27 mouse cellular contexts compared by ENCODE assay signal in the genomic region with DNA sequence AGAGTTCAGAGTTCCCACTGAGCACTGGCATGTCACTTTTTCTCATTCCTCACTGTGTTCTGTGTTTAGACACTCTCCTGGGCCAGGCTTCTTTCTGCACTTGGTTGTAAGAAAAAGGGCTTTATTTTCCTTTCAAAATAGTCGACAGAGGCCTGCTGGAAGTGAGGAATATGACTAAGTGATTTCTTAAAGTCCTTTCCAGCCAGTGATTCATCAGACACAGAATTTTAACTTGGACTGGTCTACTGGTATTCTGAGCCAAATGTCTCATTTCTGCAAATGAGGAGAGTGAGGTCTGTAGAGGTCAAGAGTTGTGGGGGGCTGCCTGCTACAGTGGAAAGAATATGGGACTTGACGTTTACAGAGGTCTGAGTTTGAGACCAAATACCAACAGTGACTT.
DNase-seq lines count a peak whose midpoint lies in the region; ATAC-seq and TF ChIP-seq lines count a peak whose summit lies in the region.
"Had no signal": no experiment of that assay in that cellular context is flagged by ENCODE, and none has a peak within 500 bp of the region (broad histone marks: within the 10 kb centered on the region; RNA-seq: fewer than 3 reads in every experiment).

No protein-coding gene starts in this region.

- H3K9ac ChIP-seq in heart, embryonic 16.5 days (ENCODE audit: low read length), result no peak overlapping the region
- H3K9ac ChIP-seq in heart, embryonic 11.5 days (ENCODE audit: low read depth, low read length), result no peak overlapping the region
- H3K9ac ChIP-seq: forebrain, embryonic 13.5 days; limb, embryonic 13.5 days; liver, embryonic 12.5 days; midbrain, embryonic 13.5 days; neural tube, embryonic 12.5 days had no signal

- H3K4me2 ChIP-seq in heart, embryonic 16.5 days (ENCODE audit: low read depth, low read length), result no peak overlapping the region
- no peak overlapping the region for H3K4me2 ChIP-seq in heart, embryonic 11.5 days
- H3K4me2 ChIP-seq: forebrain, embryonic 13.5 days; limb, embryonic 13.5 days; liver, embryonic 12.5 days; midbrain, embryonic 13.5 days; neural tube, embryonic 12.5 days had no signal

- no peaks in the 10 kb centered on the region for H3K27me3 ChIP-seq in heart, embryonic 16.5 days (ENCODE audit: control insufficient read depth, insufficient read depth, low read length)
- no peaks in the 10 kb centered on the region for H3K27me3 ChIP-seq in heart, embryonic 11.5 days (ENCODE audit: control insufficient read depth, insufficient read depth, low read length)
- no peaks in the 10 kb centered on the region for H3K27me3 ChIP-seq in embryonic facial prominence, embryonic 10.5 days (replicated peaks; ENCODE audit: low read depth, poor library complexity, severe bottlenecking)
- H3K27me3 ChIP-seq: CH12.LX; forebrain, embryonic 13.5 days; limb, embryonic 13.5 days; midbrain, embryonic 13.5 days; neural tube, embryonic 12.5 days had no signal

- no peaks in the 10 kb centered on the region; the same call in 1 of the 2 replicates for H3K36me3 ChIP-seq in heart, embryonic 16.5 days (ENCODE audit: control insufficient read depth, insufficient read depth)
- no peaks in the 10 kb centered on the region; the same call in 1 of the 2 replicates for H3K36me3 ChIP-seq in heart, embryonic 11.5 days (ENCODE audit: control insufficient read depth, insufficient read depth, low read length)
- peaks cover 48% of the 10 kb centered on the region for H3K36me3 ChIP-seq in embryonic facial prominence, embryonic 10.5 days (replicated peaks)
- H3K36me3 ChIP-seq: G1E; liver, embryonic 12.5 days; midbrain, embryonic 13.5 days; neural tube, embryonic 12.5 days had no signal

- no peak for TF ChIP-seq POLR2A in embryonic fibroblast, embryonic 13.5 days (IDR thresholded peaks at IDR 0.05; ENCODE audit: low read depth, low read length)

- H3K4me3 ChIP-seq in heart, embryonic 16.5 days (ENCODE audit: low read length), result no peak overlapping the region
- no peak overlapping the region for H3K4me3 ChIP-seq in heart, embryonic 11.5 days (ENCODE audit: low read depth, low read length)
- H3K4me3 ChIP-seq in embryonic fibroblast, embryonic 13.5 days (ENCODE audit: insufficient read depth, low read length), result no peak overlapping the region
- H3K4me3 ChIP-seq in embryonic facial prominence, embryonic 10.5 days, result no peak overlapping the region
- H3K4me3 ChIP-seq: erythroblast, embryonic 14.5 days; forebrain, embryonic 13.5 days; hindbrain, embryonic 10.5 days; limb, embryonic 13.5 days; liver, embryonic 12.5 days; megakaryocyte, embryonic 14.5 days; midbrain, embryonic 13.5 days; neural tube, embryonic 12.5 days had no signal

- DNase-seq in frontal cortex, postnatal 14 days (ENCODE audit: low spot score in 2 of 2), result no peak
- DNase-seq in 3T3-L1 (ENCODE audit: low read depth, low spot score), result peak; percentile 85
- no peak for DNase-seq in embryonic facial prominence, embryonic 10.5 days (ENCODE audit: low spot score)
- DNase-seq in kidney, postnatal 10 days, result no peak
- DNase-seq: adrenal gland, postnatal 36 days; cerebellum, adult 9-11 months; gastrocnemius, postnatal 14 days; kidney, postnatal 36 days; lung, adult 2 months; right cerebral cortex, postnatal 14 days; thymus, postnatal 14 days had no signal

- ATAC-seq in frontal cortex, adult (ENCODE audit: low TSS enrichment), result peak; percentile 64
- ATAC-seq in heart, embryonic 16.5 days (replicated peaks; ENCODE audit: extremely low read depth, insufficient read depth, low FRiP score), result no peak
- ATAC-seq in heart, embryonic 11.5 days (replicated peaks; ENCODE audit: insufficient number of reproducible peaks, low FRiP score, low TSS enrichment), result no peak
- ATAC-seq: forebrain, embryonic 13.5 days; hindbrain, embryonic 16.5 days; intestine, postnatal 0 days; liver, embryonic 12.5 days; midbrain, embryonic 13.5 days had no signal

- no peaks in the 10 kb centered on the region for H3K9me3 ChIP-seq in heart, embryonic 16.5 days (replicated peaks; ENCODE audit: control insufficient read depth, low read length)
- H3K9me3 ChIP-seq in heart, embryonic 11.5 days (replicated peaks; ENCODE audit: control insufficient read depth, low read length), result no peaks in the 10 kb centered on the region
- no peaks in the 10 kb centered on the region for H3K9me3 ChIP-seq in embryonic facial prominence, embryonic 10.5 days
- H3K9me3 ChIP-seq: forebrain, embryonic 13.5 days; G1E; hindbrain, embryonic 10.5 days; limb, embryonic 13.5 days; liver, embryonic 12.5 days; midbrain, embryonic 13.5 days; neural tube, embryonic 12.5 days had no signal

- 42% methylated on average over 2 of the region's 2 CpGs for WGBS in heart, embryonic 16.5 days
- WGBS in heart, embryonic 11.5 days (ENCODE audit: insufficient replicate concordance), result 54% methylated on average over 2 of the region's 2 CpGs
- WGBS in embryonic facial prominence, embryonic 10.5 days, result 85% methylated on average over 2 of the region's 2 CpGs

- H3K27ac ChIP-seq in heart, embryonic 16.5 days (ENCODE audit: low read length), result peak overlapping the region; percentile 16; the same call in 1 of the 2 replicates
- H3K27ac ChIP-seq in heart, embryonic 11.5 days (ENCODE audit: low read depth, low read length), result no peak overlapping the region
- H3K27ac ChIP-seq in embryonic fibroblast, embryonic 13.5 days (ENCODE audit: insufficient read depth, low read length), result peak overlapping the region; percentile 89
- H3K27ac ChIP-seq in embryonic facial prominence, embryonic 10.5 days (replicated peaks), result no peak overlapping the region
- H3K27ac ChIP-seq: forebrain, embryonic 13.5 days; hindbrain, embryonic 10.5 days; limb, embryonic 13.5 days; liver, embryonic 12.5 days; midbrain, embryonic 13.5 days; neural tube, embryonic 12.5 days had no signal

- H3K4me1 ChIP-seq in heart, embryonic 16.5 days (ENCODE audit: control insufficient read depth, insufficient read depth, low read length), result peaks cover 46% of the 10 kb centered on the region
- H3K4me1 ChIP-seq in heart, embryonic 11.5 days (ENCODE audit: control insufficient read depth, insufficient read depth, low read length), result peaks cover 35% of the 10 kb centered on the region
- H3K4me1 ChIP-seq in embryonic fibroblast, embryonic 13.5 days (ENCODE audit: control insufficient read depth, insufficient read depth, low read length), result peaks cover 19% of the 10 kb centered on the region
- H3K4me1 ChIP-seq in embryonic facial prominence, embryonic 10.5 days, result peaks cover 36% of the 10 kb centered on the region
- H3K4me1 ChIP-seq: liver, embryonic 12.5 days had no signal

- TF ChIP-seq CTCF in embryonic fibroblast, embryonic 13.5 days (IDR thresholded peaks at IDR 0.05; ENCODE audit: borderline replicate concordance, insufficient read depth, low read length), result no peak

Comparison
In these comparisons a context has a peak if more than half of its experiments do, and no peak if none do; other contexts are left out.
1. H3K27ac ChIP-seq: peak in heart, embryonic 16.5 days (single experiment) and embryonic fibroblast, embryonic 13.5 days (single experiment); none in heart, embryonic 11.5 days (single experiment) and embryonic facial prominence, embryonic 10.5 days (single experiment).